Mouse (Mus musculus): ENCODE measurements around the gene Susd1.

DNA sequence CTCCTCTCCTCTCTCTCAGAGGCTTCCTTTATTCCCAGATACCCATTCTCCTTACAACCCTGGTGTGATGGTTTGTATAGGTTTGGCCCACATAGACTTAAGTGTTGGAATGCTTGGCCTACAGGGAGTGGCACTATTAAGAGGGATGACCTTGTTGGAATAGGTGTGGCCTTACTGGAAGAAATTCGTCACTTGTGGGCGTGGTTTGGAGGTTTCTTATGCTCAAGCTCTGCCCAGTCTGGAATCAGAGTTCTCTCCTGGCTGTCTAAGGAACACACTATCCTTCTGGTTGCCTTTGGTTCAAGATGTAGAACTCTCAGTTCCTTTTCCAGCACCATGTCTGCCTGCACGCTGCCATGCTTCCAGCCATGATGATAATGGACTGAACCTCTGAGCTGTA lies 12.5 kb upstream of the Susd1 start:
- TF ChIP-seq CTCF (IDR thresholded peaks at IDR 0.05; ENCODE audit: insufficient read depth, low read depth, low read length) (no peak), POLR2A (IDR thresholded peaks at IDR 0.05; ENCODE audit: insufficient read depth, low read depth, low read length) (no peak)
